Mouse (Mus musculus) heart, postnatal 10 days (tissue): Measurements from ENCODE around the gene Gm15091. TPM values are rescaled to one million over a fixed set of nuclear protein-coding genes. Genes with fewer than 3 reads are reported as not detected.
"Not testable (repeated sequence)": the region's sequence is repeated elsewhere in the genome, so short reads cannot be mapped to it uniquely, and the experiment has no call there.

Experiments used
- DNase-seq, 2 experiments: peaks; one replicate each; pipeline ENCODE4 v3.0.0; 2021
- intact Hi-C: fragments of 180-260 bp; cut with DNase I; formaldehyde crosslinking; loops from one replicate; pipeline ENCODE4 v1.15.1; 2025
- total RNA-seq, 2 experiments: library from RNA; stranded (reverse); gene quantifications; 2 replicates each; pipeline ENCODE4 v1.2.3; 2021

The Gm15091 gene
- total RNA-seq, result not detected

DNA sequence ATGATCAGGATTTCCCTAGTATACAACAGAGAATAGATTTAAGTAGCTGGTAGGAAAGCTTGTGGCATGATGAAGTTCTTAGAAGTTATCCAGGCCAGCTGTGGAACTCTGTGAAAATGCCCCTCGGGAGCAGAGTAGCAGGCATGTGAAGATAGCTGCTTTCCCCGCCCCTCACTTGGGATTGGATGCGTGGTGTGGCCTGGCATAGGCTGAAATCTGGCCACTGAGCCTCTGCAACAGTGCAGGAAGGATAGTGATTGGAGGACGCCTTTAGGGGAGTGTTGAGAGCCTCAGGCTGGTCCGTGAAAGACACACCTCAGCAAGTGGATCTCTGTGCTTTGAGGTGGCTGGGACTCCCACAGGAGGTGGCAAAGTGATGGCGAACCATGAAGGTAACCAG lies at the start of gene Gm15091:
Gene Gm15091, plus strand, starts transcription at position 301 of the 400 bp plus-strand sequence.
- intact Hi-C loops, DNase-seq: not testable (repeated sequence)

Other genes starting within 250 kb of the Gm15091 start
- gene Gm15097, start 157.2 kb upstream of the Gm15091 start, total RNA-seq, result not detected